Comparison of ENCODE assay signal across 20 mouse cellular contexts in genomic region chr12:107970637-107971036, GRCm38 (mm10). TPM values are rescaled to one million over a fixed set of nuclear protein-coding genes. Genes with fewer than 3 reads are reported as not detected.
DNase-seq lines count a peak whose midpoint lies in the region; ATAC-seq and TF ChIP-seq lines count a peak whose summit lies in the region.
"Had no signal": no experiment of that assay in that cellular context is flagged by ENCODE, and none has a peak within 500 bp of the region (broad histone marks: within the 10 kb centered on the region; RNA-seq: fewer than 3 reads in every experiment).

No protein-coding gene starts in this region.

- peak overlapping the region; percentile 14; the same call in 1 of the 2 replicates for H3K4me3 ChIP-seq in forebrain, postnatal 0 days (ENCODE audit: low read depth, low read length)
- H3K4me3 ChIP-seq in midbrain, embryonic 15.5 days, result no peak overlapping the region
- H3K4me3 ChIP-seq in kidney, embryonic 16.5 days (ENCODE audit: low read length), result no peak overlapping the region
- H3K4me3 ChIP-seq: embryonic facial prominence, embryonic 13.5 days; gastrocnemius, adult 2 months; limb, embryonic 15.5 days had no signal

- H3K36me3 ChIP-seq in forebrain, postnatal 0 days (ENCODE audit: insufficient read depth), result no peaks in the 10 kb centered on the region
- no peaks in the 10 kb centered on the region for H3K36me3 ChIP-seq in midbrain, embryonic 15.5 days (replicated peaks)
- no peaks in the 10 kb centered on the region for H3K36me3 ChIP-seq in kidney, embryonic 16.5 days (ENCODE audit: insufficient read depth, low read length)
- H3K36me3 ChIP-seq: embryonic facial prominence, embryonic 13.5 days; limb, embryonic 15.5 days had no signal

- no peaks in the 10 kb centered on the region for H3K27me3 ChIP-seq in forebrain, postnatal 0 days (ENCODE audit: insufficient read depth, low read length)
- H3K27me3 ChIP-seq in midbrain, embryonic 15.5 days (replicated peaks), result no peaks in the 10 kb centered on the region
- no peaks in the 10 kb centered on the region for H3K27me3 ChIP-seq in kidney, embryonic 16.5 days (ENCODE audit: insufficient read depth, low read length)
- H3K27me3 ChIP-seq: embryonic facial prominence, embryonic 13.5 days; limb, embryonic 15.5 days had no signal

- H3K4me1 ChIP-seq in forebrain, postnatal 0 days (ENCODE audit: insufficient read depth), result peaks cover 24% of the 10 kb centered on the region; the same call in 1 of the 2 replicates
- peaks cover 59% of the 10 kb centered on the region for H3K4me1 ChIP-seq in midbrain, embryonic 15.5 days
- H3K4me1 ChIP-seq in kidney, embryonic 16.5 days (ENCODE audit: insufficient read depth, low read length), result peaks cover 24% of the 10 kb centered on the region

- peak; percentile 66 for ATAC-seq in forebrain, postnatal 0 days
- peak; percentile 44; the same call in 1 of the 2 replicates for ATAC-seq in midbrain, embryonic 15.5 days (replicated peaks)
- ATAC-seq in kidney, embryonic 16.5 days (ENCODE audit: low FRiP score, low TSS enrichment), result no peak
- ATAC-seq: liver, postnatal 0 days had no signal

- no peak for TF ChIP-seq CTCF in forebrain, postnatal 0 days (IDR thresholded peaks at IDR 0.05; ENCODE audit: low read depth)

- 16% methylated on average over 12 of the region's 12 CpGs for WGBS in forebrain, postnatal 0 days
- 29% methylated on average over 12 of the region's 12 CpGs for WGBS in midbrain, embryonic 15.5 days
- 58% methylated on average over 12 of the region's 12 CpGs for WGBS in kidney, embryonic 16.5 days

- peak overlapping the region; percentile 40 for H3K9ac ChIP-seq in forebrain, postnatal 0 days
- no peak overlapping the region for H3K9ac ChIP-seq in midbrain, embryonic 15.5 days
- no peak overlapping the region for H3K9ac ChIP-seq in kidney, embryonic 16.5 days (replicated peaks; ENCODE audit: low read length)
- H3K9ac ChIP-seq: embryonic facial prominence, embryonic 13.5 days; limb, embryonic 15.5 days; liver, postnatal 0 days had no signal

- no peaks in the 10 kb centered on the region for H3K9me3 ChIP-seq in forebrain, postnatal 0 days (ENCODE audit: low read length)
- no peaks in the 10 kb centered on the region for H3K9me3 ChIP-seq in midbrain, embryonic 15.5 days
- no peaks in the 10 kb centered on the region for H3K9me3 ChIP-seq in kidney, embryonic 16.5 days (ENCODE audit: low read length)
- H3K9me3 ChIP-seq: embryonic facial prominence, embryonic 13.5 days; limb, embryonic 15.5 days had no signal

- H3K4me2 ChIP-seq in forebrain, postnatal 0 days (ENCODE audit: low read depth), result peak overlapping the region; percentile 34
- peak overlapping the region; percentile 37; the same call in 1 of the 2 replicates for H3K4me2 ChIP-seq in midbrain, embryonic 15.5 days
- H3K4me2 ChIP-seq in kidney, embryonic 16.5 days (replicated peaks; ENCODE audit: low read depth, low read length), result no peak overlapping the region
- H3K4me2 ChIP-seq: embryonic facial prominence, embryonic 13.5 days had no signal

- peak; percentile 79 for DNase-seq in retina, postnatal 1 day
- no peak for DNase-seq in retina, embryonic 14.5 days (ENCODE audit: low spot score)
- DNase-seq in forebrain, postnatal 0 days, result peak; percentile 76
- DNase-seq in embryo, embryonic 9.5 days (ENCODE audit: extremely low spot score), result no peak
- DNase-seq in ovary, postnatal 14 days (ENCODE audit: low spot score), result no peak
- DNase-seq: adrenal gland, postnatal 10 days; cerebellum, adult 18-20 months; gastrocnemius, adult 2 months; heart, adult 11 months; kidney, adult 8-10 months; kidney, postnatal 4 days; liver, postnatal 0 days; lung, postnatal 4 days; spleen, adult 18-20 months; thymus, adult 18-20 months had no signal

- peak overlapping the region; percentile 83 for H3K27ac ChIP-seq in forebrain, postnatal 0 days (ENCODE audit: low read depth, low read length)
- H3K27ac ChIP-seq in midbrain, embryonic 15.5 days, result peak overlapping the region; percentile 80
- no peak overlapping the region for H3K27ac ChIP-seq in kidney, embryonic 16.5 days (ENCODE audit: low read length)
- H3K27ac ChIP-seq: gastrocnemius, adult 2 months; limb, embryonic 15.5 days had no signal

RNA-seq across cellular contexts. Expression of gene Bcl11b, which starts 32.8 kb away (rescaled TPM):
- total RNA-seq in forebrain, postnatal 0 days (2014; rRNA removed), result 103 and 122 TPM in 2 replicates
- polyA plus RNA-seq in forebrain, postnatal 0 days (2015; fragmentation: Nextera tagmentation; extraction: Ambion mirVana), result 45.4 and 70.1 TPM in 2 replicates
- polyA plus RNA-seq in midbrain, embryonic 15.5 days (2015; fragmentation: Nextera tagmentation; extraction: Ambion mirVana), result 33.7 and 37.6 TPM in 2 replicates
- polyA plus RNA-seq in kidney, embryonic 16.5 days (2015; fragmentation: Nextera tagmentation; extraction: Ambion mirVana), result 2.6 TPM in 2 replicates
- polyA plus RNA-seq: C2C12; liver, postnatal 0 days had no signal

Comparison
In these comparisons a context has a peak if more than half of its experiments do, and no peak if none do; other contexts are left out.
1. DNase-seq: peak in retina, postnatal 1 day (single experiment) and forebrain, postnatal 0 days (single experiment); none in retina, embryonic 14.5 days (single experiment), embryo, embryonic 9.5 days (single experiment) and ovary, postnatal 14 days (single experiment).